Mouse (Mus musculus) hindbrain, embryonic 15.5 days (tissue): ENCODE data around the gene Actr6. TPM values are rescaled to one million over a fixed set of nuclear protein-coding genes. Genes with fewer than 3 reads are reported as not detected.

ENCODE experiments used
- ATAC-seq: fragments of 200-750 bp; cut with Nextera tagmentation; 2 replicates; pipeline ENCODE4 v1.8.0; 2017; ENCODE audit warnings: low read depth, moderate number of reproducible peaks, moderate TSS enrichment; ENCODE audit not compliant: low FRiP score
- H3K27ac ChIP-seq: fragments of 300-500 bp; sonication (generic); replicated peaks from 2 replicates; pipeline ENCODE4 v1.5.1; 2015; ENCODE audit warnings: mild to moderate bottlenecking, inconsistent platforms
- H3K27me3 ChIP-seq: fragments of 300-500 bp; sonication (generic); 2 replicates; pipeline ENCODE4 v1.6.1; 2015; ENCODE audit warnings: control low read depth, inconsistent platforms
- H3K36me3 ChIP-seq: fragments of 300-500 bp; sonication (generic); 2 replicates; pipeline ENCODE4 v1.6.1; 2015; ENCODE audit warnings: control low read depth, inconsistent platforms
- H3K4me1 ChIP-seq: fragments of 300-500 bp; sonication (generic); replicated peaks from 2 replicates; pipeline ENCODE4 v1.6.1; 2015; ENCODE audit warnings: control low read depth, inconsistent platforms
- H3K4me2 ChIP-seq: fragments of 300-500 bp; sonication (generic); 2 replicates; pipeline ENCODE4 v1.6.1; 2015; ENCODE audit warnings: moderate library complexity, mild to moderate bottlenecking, inconsistent platforms
- H3K4me3 ChIP-seq: fragments of 300-500 bp; sonication (generic); 2 replicates; pipeline ENCODE4 v1.5.1; 2015; ENCODE audit warnings: mild to moderate bottlenecking, inconsistent platforms
- H3K9ac ChIP-seq: fragments of 300-500 bp; sonication (generic); 2 replicates; pipeline ENCODE4 v1.6.1; 2015; ENCODE audit warnings: inconsistent platforms
- H3K9me3 ChIP-seq: fragments of 300-500 bp; sonication (generic); 2 replicates; pipeline ENCODE4 v1.6.1; 2016; ENCODE audit warnings: control low read depth, inconsistent platforms
- whole genome bisulfite sequencing: fragments of 180-500 bp; shearing (Covaris S2); methylation state at CpG from one replicate; pipeline ENCODE4 v1.1.7; 2015; 5-methylcytosine and 5-hydroxymethylcytosine counted together
- polyA plus RNA-seq: library from polyadenylated mRNA; unstranded; fragments of >200 nt; fragmentation: Nextera tagmentation; extraction: Ambion mirVana; gene quantifications from 2 replicates; pipeline ENCODE4 v1.2.1, GENCODE M21; 2015

The Actr6 gene
- polyA plus RNA-seq, 1 experiment from 2014 or later = 46.5 TPM

GRCm38 (mm10) chr10:89667571-89667970 lies 64.5 kb downstream of the Actr6 start:
- no peaks in the 10 kb centered on the region for H3K27me3 ChIP-seq
- no peak for ATAC-seq
- 86% methylated on average over 7 of the region's 7 CpGs for WGBS
- peaks cover 12% of the 10 kb centered on the region; the same call in 1 of the 2 replicates for H3K36me3 ChIP-seq
- no peak overlapping the region for H3K9ac ChIP-seq
- H3K9me3 ChIP-seq = no peaks in the 10 kb centered on the region
- H3K4me1 ChIP-seq = no peaks in the 10 kb centered on the region
- H3K4me2 ChIP-seq = no peak overlapping the region
- H3K4me3 ChIP-seq = no peak overlapping the region
- no peak overlapping the region for H3K27ac ChIP-seq

- WGBS = 85% methylated on average over 9 of the region's 9 CpGs
- Histone ChIP-seq H3K36me3 (peaks cover 18% of the 10 kb centered on the region), H3K9ac (no peak overlapping the region), H3K27me3 (no peaks in the 10 kb centered on the region), H3K9me3 (no peaks in the 10 kb centered on the region), H3K4me1 (no peaks in the 10 kb centered on the region), H3K27ac (no peak overlapping the region), H3K4me3 (no peak overlapping the region), H3K4me2 (no peak overlapping the region)
- ATAC-seq = no peak; the same call in 1 of the 2 replicates
Measured at GRCm38 (mm10) chr10:89665679-89666078, 66.4 kb downstream of the Actr6 start.

- Histone ChIP-seq H3K4me3 (no peak overlapping the region), H3K27me3 (no peaks in the 10 kb centered on the region), H3K4me2 (no peak overlapping the region), H3K9me3 (no peaks in the 10 kb centered on the region), H3K36me3 (peaks cover 18% of the 10 kb centered on the region), H3K4me1 (no peaks in the 10 kb centered on the region), H3K27ac (no peak overlapping the region), H3K9ac (no peak overlapping the region)
- no peak for ATAC-seq
- WGBS = 96% methylated on average over 8 of the region's 8 CpGs
Measured at GRCm38 (mm10) chr10:89664977-89665645, 67.0 kb downstream of the Actr6 start.

Other genes with a start within 250 kb of the Actr6 start
- gene Nr1h4, start 198.7 kb downstream of the Actr6 start, polyA plus RNA-seq = not detected in 2 replicates
- gene Slc17a8, start 111.0 kb downstream of the Actr6 start, polyA plus RNA-seq = 2.3 and 3.1 TPM in 2 replicates
- gene Scyl2, start 46.0 kb downstream of the Actr6 start, polyA plus RNA-seq = 7.5 and 8.5 TPM in 2 replicates
- 27.0 and 31.1 TPM in 2 replicates for gene Uhrf1bp1l, start 12.7 kb upstream of the Actr6 start, polyA plus RNA-seq
- 78.9 and 85.2 TPM in 2 replicates for gene Anks1b, start 141.2 kb upstream of the Actr6 start, polyA plus RNA-seq